Mouse (Mus musculus): Measurements from ENCODE around the gene Pyy.

DNA sequence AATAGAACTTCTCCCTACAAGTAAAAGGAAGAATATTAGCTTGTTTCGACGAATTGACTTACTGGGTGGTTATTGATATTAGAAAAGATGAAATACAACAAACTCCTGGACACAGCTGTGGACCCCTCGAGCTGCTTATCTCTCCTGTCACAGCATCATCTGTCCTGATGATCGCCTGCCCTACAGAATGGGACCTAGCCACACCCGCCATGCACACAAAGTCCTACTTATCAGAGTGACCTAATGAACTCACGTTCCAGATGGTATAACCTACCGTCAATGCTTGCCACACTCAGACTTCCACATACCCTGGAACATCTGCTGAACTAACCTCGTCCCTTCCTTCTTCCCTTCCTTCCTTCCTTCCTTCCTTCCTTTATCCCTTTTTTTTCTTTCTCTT is 8.6 kb upstream of the Pyy start:
- TF ChIP-seq TAL1 (IDR thresholded peaks at IDR 0.05; ENCODE audit: low read length): no peak
- TF ChIP-seq GATA1 (IDR thresholded peaks at IDR 0.05; ENCODE audit: low read length): no peak

Data from erythroblast, embryonic 14.5 days (primary cell).